Mouse (Mus musculus) cerebellum, adult 2 months (tissue): ENCODE results near the gene Slc13a5. TPM values are rescaled to one million over a fixed set of nuclear protein-coding genes. Genes with fewer than 3 reads are reported as not detected.

Experiments
- DNase-seq, 2 experiments: peaks; one replicate each; pipeline ENCODE4 v3.0.0; 2021
- H3K27ac ChIP-seq: fragments of 200-500 bp; 2 replicates; pipeline ENCODE4 v1.5.1; 2012; ENCODE audit warnings: low read length, control low read depth, inconsistent platforms; ENCODE audit not compliant: insufficient read depth
- H3K27me3 ChIP-seq: fragments of 200-500 bp; 2 replicates; pipeline ENCODE4 v1.6.1; 2012; ENCODE audit warnings: inconsistent platforms, mild to moderate bottlenecking, low read length, moderate library complexity; ENCODE audit not compliant: control insufficient read depth, insufficient read depth
- H3K4me1 ChIP-seq: fragments of 200-500 bp; 2 replicates; pipeline ENCODE4 v1.6.1; 2011; ENCODE audit warnings: low read length; ENCODE audit not compliant: control insufficient read depth, insufficient read depth
- H3K4me3 ChIP-seq: fragments of 200-500 bp; replicated peaks from 2 replicates; pipeline ENCODE3; 2011; ENCODE audit warnings: mild to moderate bottlenecking, low read depth, low read length, control low read depth; ENCODE audit not compliant: insufficient read depth
- CTCF ChIP-seq: fragments of 200-500 bp; IDR thresholded peaks from 2 replicates; pipeline ENCODE4 v1.5.1; 2011; ENCODE audit warnings: low read depth, mild to moderate bottlenecking, control low read depth, low read length, moderate library complexity, borderline replicate concordance; ENCODE audit not compliant: insufficient read depth
- POLR2A ChIP-seq: fragments of 200-500 bp; IDR thresholded peaks from 2 replicates; pipeline ENCODE4 v1.6.1; 2011; ENCODE audit warnings: low read length, control low read depth, borderline replicate concordance; ENCODE audit not compliant: insufficient read depth
- WGBS: fragments of 180-500 bp; shearing (Covaris S2); methylation state at CpG from one replicate; pipeline ENCODE4 v1.1.7; 2018; 5-methylcytosine and 5-hydroxymethylcytosine counted together
- polyA plus RNA-seq: library from polyadenylated mRNA; depleted of rRNA; stranded (reverse); fragments of >200 nt; gene quantifications from 2 replicates; pipeline ENCODE4 v1.2.3, GENCODE M21; 2012

The Slc13a5 gene
- polyA plus RNA-seq, 1 experiment = 9.6 TPM

GRCm38 (mm10) chr11:72214591-72215409, 52.2 kb downstream of the Slc13a5 start:
- Histone ChIP-seq H3K4me1 (no peaks in the 10 kb centered on the region), H3K27me3 (no peaks in the 10 kb centered on the region), H3K4me3 (peak overlapping the region; percentile 84), H3K27ac (peak overlapping the region; percentile 39)
- under 1% methylated on average over 51 of the region's 51 CpGs for WGBS
- TF ChIP-seq POLR2A (peak; percentile 67; the same call in 1 of the 2 replicates), CTCF (no peak)
- DNase-seq = peak; percentile 92 to 94

- DNase-seq = no peak
- 18% methylated on average over 17 of the region's 17 CpGs for WGBS
- no peaks in the 10 kb centered on the region for H3K27me3 ChIP-seq
- H3K4me3 ChIP-seq = peak overlapping the region; percentile 75
- TF ChIP-seq CTCF = no peak
- TF ChIP-seq POLR2A = no peak
- H3K4me1 ChIP-seq = peaks cover 28% of the 10 kb centered on the region
- H3K27ac ChIP-seq = no peak overlapping the region
Observed at GRCm38 (mm10) chr11:72207834-72208377, 59.1 kb downstream of the Slc13a5 start.

DNA sequence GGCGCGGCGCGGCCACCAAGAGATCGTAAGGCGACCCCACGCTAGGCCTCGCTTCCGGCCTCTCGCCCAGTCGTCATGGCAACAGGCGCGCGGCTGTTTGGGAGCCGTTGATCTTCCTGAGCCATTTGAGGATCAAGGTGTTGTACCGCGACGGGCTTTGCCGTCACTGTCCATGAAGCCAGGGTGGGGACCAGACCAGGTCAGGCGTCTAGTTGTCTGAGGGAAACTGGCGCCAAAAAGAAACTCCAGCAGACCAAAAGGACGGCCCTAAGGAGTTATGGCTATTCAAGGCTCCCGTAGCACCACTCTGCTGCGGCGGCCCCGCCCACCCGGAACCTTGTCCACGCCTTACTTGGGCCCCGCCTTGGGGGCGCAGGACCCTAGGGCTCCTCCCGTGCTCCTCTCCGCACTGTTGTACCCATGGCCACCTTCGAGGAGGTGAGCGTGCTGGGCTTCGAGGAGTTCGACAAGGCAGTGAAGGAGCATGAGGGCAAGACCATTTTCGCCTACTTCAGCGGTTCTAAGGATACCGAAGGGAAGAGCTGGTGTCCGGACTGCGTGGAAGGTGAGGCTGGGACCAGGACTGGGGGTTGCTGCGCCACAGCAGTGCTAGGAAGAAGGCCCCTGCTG, 59.7 kb downstream of the Slc13a5 start, which contains the start of the genes 4933427D14Rik and Txndc17:
Gene 4933427D14Rik (minus strand): TSS at position 256 of the 630 bp plus-strand sequence.
Gene Txndc17 (plus strand): TSS at position 344 of the 630 bp plus-strand sequence.
- peak within 1 kb of the TSS; percentile 75 for H3K4me3 ChIP-seq
- peak within 1 kb of the TSS; percentile 44; the same call in 1 of the 2 replicates for H3K27ac ChIP-seq
- DNase-seq = peak; percentile 88 to 89
- peaks cover 28% of the 10 kb centered on the region for H3K4me1 ChIP-seq
- no peaks in the 10 kb centered on the region for H3K27me3 ChIP-seq
- no peak for TF ChIP-seq CTCF
- TF ChIP-seq POLR2A = peak; percentile 68
- under 1% methylated on average over 42 of the region's 42 CpGs for WGBS

- WGBS = under 1% methylated on average over 43 of the region's 43 CpGs
- TF ChIP-seq CTCF = peak; percentile 23; the same call in 1 of the 2 replicates
- TF ChIP-seq POLR2A = peak; percentile 35; the same call in 1 of the 2 replicates
- peak within 1 kb of the TSS; percentile 44; the same call in 1 of the 2 replicates for H3K27ac ChIP-seq
- no peaks in the 10 kb centered on the region for H3K27me3 ChIP-seq
- peak; percentile 47 to 59 for DNase-seq
- H3K4me3 ChIP-seq = peak within 1 kb of the TSS; percentile 75
- H3K4me1 ChIP-seq = peaks cover 28% of the 10 kb centered on the region
Observed at GRCm38 (mm10) chr11:72206341-72207203, 60.5 kb downstream of the Slc13a5 start, which contains the start of gene Gm43951. Gene Gm43951 (minus strand): TSS chr11:72206840.

- no peaks in the 10 kb centered on the region for H3K27me3 ChIP-seq
- 43% methylated on average over 6 of the region's 6 CpGs for WGBS
- no peak overlapping the region for H3K27ac ChIP-seq
- no peak for TF ChIP-seq CTCF
- TF ChIP-seq POLR2A = no peak
- no peak for DNase-seq
- H3K4me1 ChIP-seq = peaks cover 28% of the 10 kb centered on the region
- H3K4me3 ChIP-seq = peak overlapping the region; percentile 75
Observed at GRCm38 (mm10) chr11:72205256-72205655, 61.8 kb downstream of the Slc13a5 start.

- TF ChIP-seq POLR2A = no peak
- DNase-seq = peak; percentile 35 to 53
- peaks cover 28% of the 10 kb centered on the region for H3K4me1 ChIP-seq
- no peak overlapping the region for H3K27ac ChIP-seq
- H3K27me3 ChIP-seq = no peaks in the 10 kb centered on the region
- no peak overlapping the region for H3K4me3 ChIP-seq
- WGBS = 9% methylated on average over 1 of the region's 1 CpGs
Observed at GRCm38 (mm10) chr11:72203440-72203839, 63.6 kb downstream of the Slc13a5 start.

- 86% methylated on average over 8 of the region's 8 CpGs for WGBS
- DNase-seq = no peak
- H3K4me3 ChIP-seq = no peak overlapping the region
- H3K27ac ChIP-seq = no peak overlapping the region
- TF ChIP-seq CTCF (no peak), POLR2A (no peak)
- no peaks in the 10 kb centered on the region for H3K27me3 ChIP-seq
- no peaks in the 10 kb centered on the region for H3K4me1 ChIP-seq
Observed at GRCm38 (mm10) chr11:72196506-72196905, 70.5 kb downstream of the Slc13a5 start.
